Mouse (Mus musculus): Measurements from ENCODE around the gene Olfr1138. TPM values are rescaled to one million over a fixed set of nuclear protein-coding genes. Genes with fewer than 3 reads are reported as not detected.

Gene Olfr1138
- polyA plus RNA-seq (2015; fragmentation: Nextera tagmentation; extraction: Ambion mirVana) = not detected in 2 replicates

GRCm38 (mm10) chr2:87739878-87740277 lies at the start of gene Olfr1138:
TSS of gene Olfr1138 (minus strand) at chr2:87739978.
- Histone ChIP-seq H3K9me3 (replicated peaks; ENCODE audit: control insufficient read depth, low read length) (no peaks in the 10 kb centered on the region), H3K4me1 (ENCODE audit: control insufficient read depth, low read depth, low read length) (no peaks in the 10 kb centered on the region), H3K4me2 (ENCODE audit: low read depth, low read length) (no peak within 1 kb of the TSS), H3K27ac (ENCODE audit: low read length) (no peak within 1 kb of the TSS), H3K4me3 (ENCODE audit: low read depth, low read length) (no peak within 1 kb of the TSS), H3K27me3 (ENCODE audit: control insufficient read depth, insufficient read depth, low read depth, low read length) (no peaks in the 10 kb centered on the region), H3K9ac (ENCODE audit: low read depth, low read length) (no peak within 1 kb of the TSS), H3K36me3 (ENCODE audit: control insufficient read depth, insufficient read depth) (no peaks in the 10 kb centered on the region)
- ATAC-seq (ENCODE audit: low read depth) = no peak
- WGBS (ENCODE audit: insufficient replicate concordance) = 48% methylated on average over 1 of the region's 1 CpGs

DNA sequence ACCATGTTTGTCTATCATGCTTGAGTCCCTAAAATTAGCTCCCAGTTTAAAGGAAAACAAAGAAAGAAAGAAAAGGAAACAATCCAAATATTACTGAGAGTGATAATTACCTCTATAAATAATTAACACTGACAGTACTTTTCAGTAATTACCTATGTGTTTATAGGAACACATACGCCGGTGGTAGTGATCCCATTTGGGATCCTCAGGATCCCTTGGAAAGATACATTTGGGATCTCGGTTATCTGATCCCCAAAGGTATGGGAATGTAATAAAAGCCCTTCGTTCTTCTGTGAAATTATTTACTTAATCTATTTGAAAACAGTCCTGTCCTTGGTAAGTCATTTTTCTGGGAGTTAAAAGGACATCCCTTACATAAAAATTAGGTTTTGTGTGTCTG lies 39.4 kb upstream of the Olfr1138 start, which contains the start of gene Olfr152:
Gene Olfr152 (plus strand): TSS at position 301 of the 400 bp plus-strand sequence.
- no peaks in the 10 kb centered on the region for H3K36me3 ChIP-seq (ENCODE audit: control insufficient read depth, insufficient read depth)
- H3K9ac ChIP-seq (ENCODE audit: low read depth, low read length) = no peak within 1 kb of the TSS
- H3K4me1 ChIP-seq (ENCODE audit: control insufficient read depth, low read depth, low read length) = no peaks in the 10 kb centered on the region
- H3K27ac ChIP-seq (ENCODE audit: low read length) = no peak within 1 kb of the TSS
- 62% methylated on average over 4 of the region's 4 CpGs for WGBS (ENCODE audit: insufficient replicate concordance)
- no peak within 1 kb of the TSS for H3K4me2 ChIP-seq (ENCODE audit: low read depth, low read length)
- no peaks in the 10 kb centered on the region for H3K9me3 ChIP-seq (replicated peaks; ENCODE audit: control insufficient read depth, low read length)
- no peak within 1 kb of the TSS for H3K4me3 ChIP-seq (ENCODE audit: low read depth, low read length)
- no peaks in the 10 kb centered on the region for H3K27me3 ChIP-seq (ENCODE audit: control insufficient read depth, insufficient read depth, low read depth, low read length)
- no peak for ATAC-seq (ENCODE audit: low read depth)

DNA sequence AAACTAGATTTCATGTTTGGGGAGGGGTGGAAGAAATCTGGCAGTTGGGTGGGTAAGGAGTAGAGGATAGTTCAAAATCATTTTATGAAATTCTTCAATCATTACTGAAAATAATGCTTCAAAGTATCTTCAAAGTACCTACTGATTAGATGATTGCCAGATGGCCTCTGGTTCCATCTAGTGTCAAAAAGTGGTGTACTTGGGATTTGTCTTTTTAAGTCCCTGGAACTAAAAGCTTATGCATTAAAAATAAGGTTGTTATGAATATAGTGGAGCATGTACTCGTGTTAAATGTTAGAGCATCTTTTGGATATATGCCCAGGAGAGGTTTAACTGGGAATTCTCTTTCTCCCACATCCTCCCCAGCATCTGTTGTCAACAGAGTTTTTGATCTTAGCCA lies 36.4 kb upstream of the Olfr1138 start:
- Histone ChIP-seq H3K36me3 (ENCODE audit: control insufficient read depth, insufficient read depth) (no peaks in the 10 kb centered on the region), H3K4me3 (ENCODE audit: low read depth, low read length) (no peak overlapping the region), H3K9me3 (replicated peaks; ENCODE audit: control insufficient read depth, low read length) (no peaks in the 10 kb centered on the region), H3K4me2 (ENCODE audit: low read depth, low read length) (no peak overlapping the region), H3K27ac (ENCODE audit: low read length) (no peak overlapping the region), H3K27me3 (ENCODE audit: control insufficient read depth, insufficient read depth, low read depth, low read length) (no peaks in the 10 kb centered on the region), H3K4me1 (ENCODE audit: control insufficient read depth, low read depth, low read length) (no peaks in the 10 kb centered on the region), H3K9ac (ENCODE audit: low read depth, low read length) (no peak overlapping the region)
- ATAC-seq (ENCODE audit: low read depth) = no peak
- 34% methylated on average over 1 of the region's 1 CpGs for WGBS (ENCODE audit: insufficient replicate concordance)

GRCm38 (mm10) chr2:87753891-87754290 lies 14.1 kb upstream of the Olfr1138 start, which contains the start of gene Olfr1141:
TSS of gene Olfr1141 (minus strand) at chr2:87753991.
- no peaks in the 10 kb centered on the region for H3K4me1 ChIP-seq (ENCODE audit: control insufficient read depth, low read depth, low read length)
- no peaks in the 10 kb centered on the region for H3K27me3 ChIP-seq (ENCODE audit: control insufficient read depth, insufficient read depth, low read depth, low read length)
- no peak within 1 kb of the TSS for H3K4me3 ChIP-seq (ENCODE audit: low read depth, low read length)
- WGBS (ENCODE audit: insufficient replicate concordance) = 59% methylated on average over 1 of the region's 1 CpGs
- H3K36me3 ChIP-seq (ENCODE audit: control insufficient read depth, insufficient read depth) = no peaks in the 10 kb centered on the region
- H3K9ac ChIP-seq (ENCODE audit: low read depth, low read length) = no peak within 1 kb of the TSS
- H3K27ac ChIP-seq (ENCODE audit: low read length) = no peak within 1 kb of the TSS
- H3K9me3 ChIP-seq (replicated peaks; ENCODE audit: control insufficient read depth, low read length) = no peaks in the 10 kb centered on the region; the same call in 1 of the 2 replicates
- H3K4me2 ChIP-seq (ENCODE audit: low read depth, low read length) = no peak within 1 kb of the TSS
- no peak for ATAC-seq (ENCODE audit: low read depth)

DNA sequence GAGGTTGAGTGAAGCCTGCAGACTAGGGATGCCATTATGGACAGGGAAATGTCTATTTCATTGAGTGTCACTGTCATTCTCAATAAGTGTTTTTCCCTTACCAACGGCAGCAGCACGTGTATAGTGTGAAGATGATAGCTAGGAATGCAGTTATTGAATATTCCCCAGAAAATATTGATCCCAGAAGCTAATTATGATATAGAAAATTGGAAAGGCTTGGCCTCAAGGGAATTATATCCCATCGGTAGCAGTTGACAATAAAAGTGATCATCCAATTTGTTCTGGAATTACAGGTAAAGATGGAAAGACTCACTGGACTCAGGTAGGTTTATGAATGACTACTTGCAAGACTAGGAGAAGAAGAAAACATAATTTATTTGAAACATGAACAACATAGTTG lies 3.7 kb upstream of the Olfr1138 start, which contains the start of gene Olfr1140:
Gene Olfr1140 (plus strand): TSS at position 301 of the 400 bp plus-strand sequence.
- H3K27me3 ChIP-seq (ENCODE audit: control insufficient read depth, insufficient read depth, low read depth, low read length) = no peaks in the 10 kb centered on the region
- no peaks in the 10 kb centered on the region for H3K9me3 ChIP-seq (replicated peaks; ENCODE audit: control insufficient read depth, low read length)
- no peaks in the 10 kb centered on the region for H3K36me3 ChIP-seq (ENCODE audit: control insufficient read depth, insufficient read depth)
- ATAC-seq (ENCODE audit: low read depth) = no peak
- no peak within 1 kb of the TSS for H3K27ac ChIP-seq (ENCODE audit: low read length)
- WGBS (ENCODE audit: insufficient replicate concordance) = 49% methylated on average over 3 of the region's 3 CpGs
- no peak within 1 kb of the TSS for H3K9ac ChIP-seq (ENCODE audit: low read depth, low read length)
- H3K4me2 ChIP-seq (ENCODE audit: low read depth, low read length) = no peak within 1 kb of the TSS
- no peaks in the 10 kb centered on the region for H3K4me1 ChIP-seq (ENCODE audit: control insufficient read depth, low read depth, low read length)
- H3K4me3 ChIP-seq (ENCODE audit: low read depth, low read length) = no peak within 1 kb of the TSS

- H3K9ac ChIP-seq (ENCODE audit: low read depth, low read length) = no peak within 1 kb of the TSS
Measured at GRCm38 (mm10) chr2:87713079-87713478, 26.7 kb downstream of the Olfr1138 start, which contains the start of gene Olfr1137. TSS of gene Olfr1137 (minus strand) at chr2:87713179.

DNA sequence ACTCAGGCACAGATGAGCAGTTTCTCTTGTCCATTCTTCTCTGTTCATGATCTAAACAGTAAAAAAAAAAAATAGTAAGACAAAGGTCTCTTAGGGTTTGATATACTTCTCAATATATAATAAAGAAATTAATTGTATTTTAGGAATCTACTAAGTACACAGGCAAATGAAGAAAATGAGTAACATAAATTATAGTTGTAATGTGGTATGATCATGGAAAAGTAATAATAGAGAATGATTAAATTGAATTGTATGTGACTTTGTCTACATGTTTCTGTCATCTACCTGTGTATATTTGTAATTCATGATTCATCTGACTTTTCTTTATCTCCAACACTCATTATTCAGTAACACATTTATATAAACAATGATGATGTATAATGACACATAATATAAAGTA lies 45.9 kb downstream of the Olfr1138 start, which contains the start of gene Olfr1136:
Gene Olfr1136 (minus strand): TSS at position 101 of the 400 bp plus-strand sequence.
- no peaks in the 10 kb centered on the region for H3K9me3 ChIP-seq (replicated peaks; ENCODE audit: control insufficient read depth, low read length)
- H3K27ac ChIP-seq (ENCODE audit: low read length) = no peak within 1 kb of the TSS
- H3K9ac ChIP-seq (ENCODE audit: low read depth, low read length) = no peak within 1 kb of the TSS
- H3K36me3 ChIP-seq (ENCODE audit: control insufficient read depth, insufficient read depth) = no peaks in the 10 kb centered on the region
- H3K4me3 ChIP-seq (ENCODE audit: low read depth, low read length) = no peak within 1 kb of the TSS
- no peak within 1 kb of the TSS for H3K4me2 ChIP-seq (ENCODE audit: low read depth, low read length)
- no peak for ATAC-seq (ENCODE audit: low read depth)
- no peaks in the 10 kb centered on the region for H3K4me1 ChIP-seq (ENCODE audit: control insufficient read depth, low read depth, low read length)
- H3K27me3 ChIP-seq (ENCODE audit: control insufficient read depth, insufficient read depth, low read depth, low read length) = no peaks in the 10 kb centered on the region

More at GRCm38 (mm10) chr2:87713079-87713478, 26.7 kb downstream of the Olfr1138 start, which contains the start of gene Olfr1137:
- no peak for ATAC-seq (ENCODE audit: low read depth)
- Histone ChIP-seq H3K27me3 (ENCODE audit: control insufficient read depth, insufficient read depth, low read depth, low read length) (no peaks in the 10 kb centered on the region), H3K4me1 (ENCODE audit: control insufficient read depth, low read depth, low read length) (no peaks in the 10 kb centered on the region), H3K4me2 (ENCODE audit: low read depth, low read length) (no peak within 1 kb of the TSS), H3K4me3 (ENCODE audit: low read depth, low read length) (no peak within 1 kb of the TSS), H3K27ac (ENCODE audit: low read length) (no peak within 1 kb of the TSS), H3K9me3 (replicated peaks; ENCODE audit: control insufficient read depth, low read length) (no peaks in the 10 kb centered on the region), H3K36me3 (ENCODE audit: control insufficient read depth, insufficient read depth) (no peaks in the 10 kb centered on the region)

Other genes with a start within 250 kb of the Olfr1138 start
- gene Pramel7, start 242.9 kb downstream of the Olfr1138 start, polyA plus RNA-seq (2015; fragmentation: Nextera tagmentation; extraction: Ambion mirVana) = not detected in 2 replicates
- not detected in 2 replicates for gene Pramel6, start 233.4 kb downstream of the Olfr1138 start, polyA plus RNA-seq (2015; fragmentation: Nextera tagmentation; extraction: Ambion mirVana)
- gene Olfr153, start 208.2 kb downstream of the Olfr1138 start, polyA plus RNA-seq (2015; fragmentation: Nextera tagmentation; extraction: Ambion mirVana) = not detected in 2 replicates
- not detected in 2 replicates for gene Olfr1128, start 194.4 kb downstream of the Olfr1138 start, polyA plus RNA-seq (2015; fragmentation: Nextera tagmentation; extraction: Ambion mirVana)
- gene Olfr1129, start 166.1 kb downstream of the Olfr1138 start, polyA plus RNA-seq (2015; fragmentation: Nextera tagmentation; extraction: Ambion mirVana) = not detected in 2 replicates
- gene Olfr1130, start 133.8 kb downstream of the Olfr1138 start, polyA plus RNA-seq (2015; fragmentation: Nextera tagmentation; extraction: Ambion mirVana) = not detected in 2 replicates
- gene Olfr1131, start 112.9 kb downstream of the Olfr1138 start, polyA plus RNA-seq (2015; fragmentation: Nextera tagmentation; extraction: Ambion mirVana) = not detected in 2 replicates
- not detected in 2 replicates for gene Olfr1132, start 102.4 kb downstream of the Olfr1138 start, polyA plus RNA-seq (2015; fragmentation: Nextera tagmentation; extraction: Ambion mirVana)
- gene Olfr1133, start 92.6 kb downstream of the Olfr1138 start, polyA plus RNA-seq (2015; fragmentation: Nextera tagmentation; extraction: Ambion mirVana) = not detected in 2 replicates
- not detected in 2 replicates for gene Olfr1134, start 81.5 kb downstream of the Olfr1138 start, polyA plus RNA-seq (2015; fragmentation: Nextera tagmentation; extraction: Ambion mirVana)
- not detected in 2 replicates for gene Olfr1135, start 66.3 kb downstream of the Olfr1138 start, polyA plus RNA-seq (2015; fragmentation: Nextera tagmentation; extraction: Ambion mirVana)
- gene Olfr1136, start 46.0 kb downstream of the Olfr1138 start, polyA plus RNA-seq (2015; fragmentation: Nextera tagmentation; extraction: Ambion mirVana) = not detected in 2 replicates
- gene Olfr1137, start 26.8 kb downstream of the Olfr1138 start, polyA plus RNA-seq (2015; fragmentation: Nextera tagmentation; extraction: Ambion mirVana) = not detected in 2 replicates
- not detected in 2 replicates for gene Olfr1140, start 3.8 kb upstream of the Olfr1138 start, polyA plus RNA-seq (2015; fragmentation: Nextera tagmentation; extraction: Ambion mirVana)
- gene Olfr1141, start 14.0 kb upstream of the Olfr1138 start, polyA plus RNA-seq (2015; fragmentation: Nextera tagmentation; extraction: Ambion mirVana) = not detected in 2 replicates
- not detected in 2 replicates for gene Olfr152, start 39.5 kb upstream of the Olfr1138 start, polyA plus RNA-seq (2015; fragmentation: Nextera tagmentation; extraction: Ambion mirVana)
- not detected in 2 replicates for gene Olfr1143, start 60.6 kb upstream of the Olfr1138 start, polyA plus RNA-seq (2015; fragmentation: Nextera tagmentation; extraction: Ambion mirVana)
- not detected in 2 replicates for gene Olfr1145, start 69.8 kb upstream of the Olfr1138 start, polyA plus RNA-seq (2015; fragmentation: Nextera tagmentation; extraction: Ambion mirVana)
- gene Olfr1148, start 90.6 kb upstream of the Olfr1138 start, polyA plus RNA-seq (2015; fragmentation: Nextera tagmentation; extraction: Ambion mirVana) = not detected in 2 replicates
- not detected in 2 replicates for gene Olfr1150-ps1, start 104.0 kb upstream of the Olfr1138 start, polyA plus RNA-seq (2015; fragmentation: Nextera tagmentation; extraction: Ambion mirVana)
- gene Olfr1151, start 115.9 kb upstream of the Olfr1138 start, polyA plus RNA-seq (2015; fragmentation: Nextera tagmentation; extraction: Ambion mirVana) = not detected in 2 replicates
- gene Olfr1152, start 126.5 kb upstream of the Olfr1138 start, polyA plus RNA-seq (2015; fragmentation: Nextera tagmentation; extraction: Ambion mirVana) = not detected in 2 replicates
- not detected in 2 replicates for gene Olfr1153, start 155.0 kb upstream of the Olfr1138 start, polyA plus RNA-seq (2015; fragmentation: Nextera tagmentation; extraction: Ambion mirVana)
- gene Olfr1154, start 165.2 kb upstream of the Olfr1138 start, polyA plus RNA-seq (2015; fragmentation: Nextera tagmentation; extraction: Ambion mirVana) = not detected in 2 replicates
- not detected in 2 replicates for gene Olfr1155, start 205.2 kb upstream of the Olfr1138 start, polyA plus RNA-seq (2015; fragmentation: Nextera tagmentation; extraction: Ambion mirVana)
- gene Olfr1156, start 213.1 kb upstream of the Olfr1138 start, polyA plus RNA-seq (2015; fragmentation: Nextera tagmentation; extraction: Ambion mirVana) = not detected in 2 replicates
- gene Olfr1157, start 228.3 kb upstream of the Olfr1138 start, polyA plus RNA-seq (2015; fragmentation: Nextera tagmentation; extraction: Ambion mirVana) = not detected in 2 replicates
- gene Olfr74, start 234.7 kb upstream of the Olfr1138 start, polyA plus RNA-seq (2015; fragmentation: Nextera tagmentation; extraction: Ambion mirVana) = not detected in 2 replicates